Mouse (Mus musculus): ENCODE measurements at regions not wholly inside any gene's neighbourhood (a gene's known extent, or its start where the extent isn't known, plus 50 kb on each side); places are given as distances from the start of the nearest gene placed in this dataset.
"Not testable (repeated sequence)": the region's sequence is repeated elsewhere in the genome, so short reads cannot be mapped to it uniquely, and the experiment has no call there.

DNA sequence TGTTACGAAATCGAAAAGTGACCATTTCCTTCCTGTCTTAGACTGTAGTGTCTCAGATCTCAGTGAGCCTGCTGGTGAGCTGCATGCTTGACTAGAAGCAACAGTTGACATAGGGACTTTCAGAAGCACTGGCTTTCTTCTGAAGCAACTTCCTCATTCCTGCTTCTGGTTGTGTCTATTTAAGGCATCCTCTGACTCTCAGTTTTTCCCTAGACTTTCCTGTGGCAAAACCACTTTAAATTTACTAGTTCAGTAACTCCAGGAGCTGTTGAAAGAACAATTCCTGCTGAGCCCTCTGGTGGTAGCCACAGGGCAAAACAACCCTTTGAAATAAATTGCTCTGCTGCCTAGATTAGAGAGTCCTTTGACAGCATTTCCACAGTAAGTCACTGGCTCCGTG is 1811.9 kb upstream of the G6pd2 start:
- Histone ChIP-seq H3K9ac (ENCODE audit: control insufficient read depth, low read depth, low read length, poor library complexity, severe bottlenecking) (no peak overlapping the region), H3K9me3 (replicated peaks; ENCODE audit: insufficient read depth, low read length) (no peaks in the 10 kb centered on the region), H3K27me3 (ENCODE audit: control insufficient read depth in 1 of 2, insufficient read depth in 2 of 2, low read length in 2 of 2) (no peaks in the 10 kb centered on the region), H3K4me3 (ENCODE audit: control insufficient read depth in 1 of 2, insufficient read depth in 1 of 2, low read depth in 2 of 2, low read length in 2 of 2) (no peak overlapping the region), H3K4me1 (ENCODE audit: control insufficient read depth in 1 of 2, insufficient read depth in 2 of 2, low read length in 2 of 2) (no peaks in the 10 kb centered on the region), H3K36me3 (ENCODE audit: control insufficient read depth in 1 of 2, insufficient read depth in 2 of 2, low read length in 2 of 2) (no peaks in the 10 kb centered on the region), H3K27ac (ENCODE audit: control insufficient read depth, low read depth, low read length) (no peak overlapping the region), H3K79me2 (ENCODE audit: control insufficient read depth, insufficient read depth, low read length, poor library complexity) (no peaks in the 10 kb centered on the region)
- DNase-seq (ENCODE audit: low read depth, low spot score) = no peak
- no peak for TF ChIP-seq TAL1 (IDR thresholded peaks at IDR 0.05; ENCODE audit: low read length)
- TF ChIP-seq MAX (IDR thresholded peaks at IDR 0.05; ENCODE audit: low read length) = no peak
- no peak for TF ChIP-seq RCOR1 (IDR thresholded peaks at IDR 0.05; ENCODE audit: low read depth, low read length)
- no peak for TF ChIP-seq BHLHE40 (IDR thresholded peaks at IDR 0.05; ENCODE audit: borderline replicate concordance, low read depth, low read length)
- no peak for TF ChIP-seq JUND (IDR thresholded peaks at IDR 0.05; ENCODE audit: low read depth, low read length)
- TF ChIP-seq CHD1 (IDR thresholded peaks at IDR 0.05; ENCODE audit: low read depth, low read length) = no peak
- no peak for TF ChIP-seq POLR2A (IDR thresholded peaks at IDR 0.05; ENCODE audit: control insufficient read depth in 1 of 2, insufficient read depth in 1 of 2, low read depth in 1 of 2, low read length in 2 of 2, poor library complexity in 1 of 2)
- no peak for TF ChIP-seq POLR2AphosphoS5 (IDR thresholded peaks at IDR 0.05; ENCODE audit: borderline replicate concordance, low read depth, low read length)
- no peak for TF ChIP-seq USF1 (IDR thresholded peaks at IDR 0.05; ENCODE audit: low read depth, low read length)
- TF ChIP-seq USF2 (IDR thresholded peaks at IDR 0.05; ENCODE audit: borderline replicate concordance in 1 of 2, insufficient read depth in 1 of 2, low read depth in 1 of 2, low read length in 2 of 2) = no peak
- TF ChIP-seq HCFC1 (IDR thresholded peaks at IDR 0.05; ENCODE audit: low read depth, low read length) = no peak
- TF ChIP-seq KAT2A (conservative IDR thresholded peaks at IDR 0.05; ENCODE audit: low read depth, low read length) = no peak
- TF ChIP-seq ZC3H11A (IDR thresholded peaks at IDR 0.05; ENCODE audit: low read depth, low read length) = peak; percentile 27; the same call in 1 of the 2 replicates
- no peak for TF ChIP-seq NRF1 (IDR thresholded peaks at IDR 0.05; ENCODE audit: insufficient read depth, low read depth, low read length, poor library complexity, severe bottlenecking)
- no peak for TF ChIP-seq GATA1 (IDR thresholded peaks at IDR 0.05; ENCODE audit: low read depth, low read length)
- TF ChIP-seq ZNF384 (IDR thresholded peaks at IDR 0.05; ENCODE audit: low read depth, low read length) = no peak
- no peak for TF ChIP-seq MYB (IDR thresholded peaks at IDR 0.05; ENCODE audit: low read depth, low read length)
- no peak for TF ChIP-seq SIN3A (IDR thresholded peaks at IDR 0.05; ENCODE audit: low read length)
- no peak for TF ChIP-seq CHD2 (IDR thresholded peaks at IDR 0.05; ENCODE audit: low read length)
- TF ChIP-seq CTCF (IDR thresholded peaks at IDR 0.05 in 2 of 3, conservative IDR thresholded peaks at IDR 0.05 in 1 of 3; ENCODE audit: control insufficient read depth in 1 of 3, insufficient read depth in 1 of 3, low read depth in 2 of 3, low read length in 3 of 3, poor library complexity in 1 of 3, severe bottlenecking in 1 of 3) = peak in 1 of 3 experiments; percentile 16; a peak in 2 of 6 replicates
- TF ChIP-seq MAFK (IDR thresholded peaks at IDR 0.05; ENCODE audit: borderline replicate concordance, low read depth, low read length) = no peak
- no peak for TF ChIP-seq UBTF (IDR thresholded peaks at IDR 0.05; ENCODE audit: borderline replicate concordance, insufficient read depth, low read depth, low read length)
- no peak for TF ChIP-seq EP300 (IDR thresholded peaks at IDR 0.05; ENCODE audit: low read depth in 1 of 2, low read length in 2 of 2)
- TF ChIP-seq ZMIZ1 (IDR thresholded peaks at IDR 0.05; ENCODE audit: low read depth, low read length) = no peak
- TF ChIP-seq SMC3 (IDR thresholded peaks at IDR 0.05; ENCODE audit: low read depth, low read length) = peak; percentile 39
- TF ChIP-seq MXI1 (IDR thresholded peaks at IDR 0.05; ENCODE audit: low read depth, low read length) = no peak
- no peak for TF ChIP-seq ETS1 (IDR thresholded peaks at IDR 0.05; ENCODE audit: low read depth, low read length)
- TF ChIP-seq NELFE (IDR thresholded peaks at IDR 0.05; ENCODE audit: low read depth, low read length) = no peak
- no peak for TF ChIP-seq MYC (IDR thresholded peaks at IDR 0.05; ENCODE audit: low read depth, low read length)
- no peak for TF ChIP-seq TCF12 (IDR thresholded peaks at IDR 0.05; ENCODE audit: low read depth, low read length)
- TF ChIP-seq POLR2AphosphoS2 (IDR thresholded peaks at IDR 0.05; ENCODE audit: low read length) = no peak
- peak; percentile 5 for TF ChIP-seq RAD21 (IDR thresholded peaks at IDR 0.05; ENCODE audit: low read depth, low read length)

GRCm38 (mm10) chr5:60042603-60043175 is 1765.9 kb upstream of the G6pd2 start:
- not testable (repeated sequence) for H3K79me2 ChIP-seq (ENCODE audit: control insufficient read depth, insufficient read depth, low read length, poor library complexity); H3K9me3 ChIP-seq (replicated peaks; ENCODE audit: insufficient read depth, low read length); H3K36me3 ChIP-seq (ENCODE audit: control insufficient read depth in 1 of 2, insufficient read depth in 2 of 2, low read length in 2 of 2); H3K27me3 ChIP-seq (ENCODE audit: control insufficient read depth in 1 of 2, insufficient read depth in 2 of 2, low read length in 2 of 2); DNase-seq (ENCODE audit: low read depth, low spot score); H3K27ac ChIP-seq (ENCODE audit: control insufficient read depth, low read depth, low read length); H3K9ac ChIP-seq (ENCODE audit: control insufficient read depth, low read depth, low read length, poor library complexity, severe bottlenecking); H3K4me3 ChIP-seq (ENCODE audit: control insufficient read depth in 1 of 2, insufficient read depth in 1 of 2, low read depth in 2 of 2, low read length in 2 of 2); H3K4me1 ChIP-seq (ENCODE audit: control insufficient read depth in 1 of 2, insufficient read depth in 2 of 2, low read length in 2 of 2)

All from MEL (cell line).